Mouse (Mus musculus) bone marrow macrophage, adult 2 months (primary cell): ENCODE measurements around the gene Zfp292.

Experiments used
- CTCF ChIP-seq: IDR thresholded peaks from 2 replicates; pipeline ENCODE4 v1.5.1; 2012; ENCODE audit warnings: low read depth, mild to moderate bottlenecking, low read length, moderate library complexity
- POLR2A ChIP-seq: IDR thresholded peaks from 2 replicates; pipeline ENCODE4 v1.6.1; 2012; ENCODE audit warnings: mild to moderate bottlenecking, low read depth, low read length, borderline replicate concordance

GRCm38 (mm10) chr4:34842826-34843225, 39.9 kb downstream of the Zfp292 start:
- TF ChIP-seq POLR2A = no peak
- TF ChIP-seq CTCF = no peak
